Mouse (Mus musculus) MEL (cell line): Measurements from ENCODE around the gene Gtf3c4. TPM values are rescaled to one million over a fixed set of nuclear protein-coding genes. Genes with fewer than 3 reads are reported as not detected.

ENCODE experiments used
- DNase-seq: peaks from one replicate; pipeline ENCODE4 v3.0.0; 2011; ENCODE audit warnings: low read depth, low spot score
- H3K27ac ChIP-seq: 2 replicates; pipeline ENCODE4 v1.5.1; 2012; ENCODE audit warnings: low read depth, mild to moderate bottlenecking, control low read depth, low read length, moderate library complexity; ENCODE audit not compliant: control insufficient read depth
- H3K27me3 ChIP-seq, 2 experiments: fragments of 150-350 bp in 1 of 2; sonication (generic) in 1 of 2; 2 replicates each; pipeline ENCODE4 v1.6.1; 2012; ENCODE audit warnings: low read length in 2 of 2, mild to moderate bottlenecking in 2 of 2, improper control_type of control experiment in 1 of 2, moderate library complexity in 1 of 2; ENCODE audit not compliant: insufficient read depth in 2 of 2, control insufficient read depth in 1 of 2
- H3K36me3 ChIP-seq, 2 experiments: 2 replicates each; pipeline ENCODE4 v1.6.1; 2012 to 2014; ENCODE audit warnings: low read length in 2 of 2, improper control_type of control experiment in 1 of 2, inconsistent platforms in 1 of 2, mild to moderate bottlenecking in 1 of 2; ENCODE audit not compliant: insufficient read depth in 2 of 2, control insufficient read depth in 1 of 2
- H3K4me1 ChIP-seq, 2 experiments: fragments of 150-350 bp in 1 of 2; sonication (generic) in 1 of 2; 2 replicates each; pipeline ENCODE4 v1.6.1; 2012; ENCODE audit warnings: low read length in 2 of 2, improper control_type of control experiment in 1 of 2, mild to moderate bottlenecking in 1 of 2; ENCODE audit not compliant: insufficient read depth in 2 of 2, control insufficient read depth in 1 of 2
- H3K4me3 ChIP-seq, 2 experiments: fragments of 150-350 bp in 1 of 2; sonication (generic) in 1 of 2; 2 replicates each; pipeline ENCODE4 v1.5.1; 2012; ENCODE audit warnings: low read depth in 2 of 2, low read length in 2 of 2, mild to moderate bottlenecking in 2 of 2, moderate library complexity in 2 of 2, control low read depth in 1 of 2, improper control_type of control experiment in 1 of 2; ENCODE audit not compliant: control insufficient read depth in 1 of 2, insufficient read depth in 1 of 2
- H3K79me2 ChIP-seq: 2 replicates; pipeline ENCODE4 v1.6.1; 2012; ENCODE audit warnings: mild to moderate bottlenecking, low read length, moderate library complexity; ENCODE audit not compliant: control insufficient read depth, poor library complexity, insufficient read depth
- H3K9ac ChIP-seq: 2 replicates; pipeline ENCODE4 v1.6.1; 2012; ENCODE audit warnings: low read depth, mild to moderate bottlenecking, control low read depth, low read length, moderate library complexity; ENCODE audit not compliant: control insufficient read depth, poor library complexity, severe bottlenecking
- H3K9me3 ChIP-seq: fragments of 150-350 bp; sonication (generic); replicated peaks from 2 replicates; pipeline ENCODE4 v1.6.1; 2012; ENCODE audit warnings: mild to moderate bottlenecking, low read length, improper control_type of control experiment, moderate library complexity; ENCODE audit not compliant: insufficient read depth
- BHLHE40 ChIP-seq: IDR thresholded peaks from 2 replicates; pipeline ENCODE4 v1.6.1; 2012; ENCODE audit warnings: low read depth, mild to moderate bottlenecking, inconsistent platforms, low read length, improper control_type of control experiment, borderline replicate concordance
- CHD2 ChIP-seq: IDR thresholded peaks from 2 replicates; pipeline ENCODE4 v1.6.1; 2011; ENCODE audit warnings: low read length, improper control_type of control experiment
- E2F4 ChIP-seq: IDR thresholded peaks from 2 replicates; pipeline ENCODE4 v1.6.1; 2011; ENCODE audit warnings: low read depth, low read length, improper control_type of control experiment, borderline replicate concordance
- ELF1 ChIP-seq: IDR thresholded peaks from 2 replicates; pipeline ENCODE4 v1.6.1; 2014; ENCODE audit warnings: low read depth, mild to moderate bottlenecking, inconsistent platforms, low read length, improper control_type of control experiment, moderate library complexity
- EP300 ChIP-seq, 2 experiments: IDR thresholded peaks; 2 replicates each; pipeline ENCODE4 v1.6.1; 2011; ENCODE audit warnings: improper control_type of control experiment in 2 of 2, low read length in 2 of 2, low read depth in 1 of 2, mild to moderate bottlenecking in 1 of 2
- ETS1 ChIP-seq: IDR thresholded peaks from 2 replicates; pipeline ENCODE4 v1.6.1; 2012; ENCODE audit warnings: low read depth, mild to moderate bottlenecking, inconsistent platforms, low read length, improper control_type of control experiment, moderate library complexity
- GATA1 ChIP-seq: IDR thresholded peaks from 2 replicates; pipeline ENCODE4 v1.6.1; 2011; ENCODE audit warnings: low read depth, low read length, improper control_type of control experiment
- MAZ ChIP-seq: IDR thresholded peaks from 2 replicates; pipeline ENCODE4 v1.6.1; 2012; ENCODE audit warnings: low read depth, mild to moderate bottlenecking, inconsistent platforms, low read length, improper control_type of control experiment
- MEF2A ChIP-seq: IDR thresholded peaks from 2 replicates; pipeline ENCODE4 v1.6.1; 2014; ENCODE audit warnings: low read depth, mild to moderate bottlenecking, inconsistent platforms, low read length, improper control_type of control experiment; ENCODE audit not compliant: poor library complexity, insufficient replicate concordance, severe bottlenecking; ENCODE audit errors: extremely low read depth
- MXI1 ChIP-seq: IDR thresholded peaks from 2 replicates; pipeline ENCODE4 v1.6.1; 2011; ENCODE audit warnings: mild to moderate bottlenecking, low read depth, low read length, improper control_type of control experiment
- MYB ChIP-seq: IDR thresholded peaks from 2 replicates; pipeline ENCODE4 v1.6.1; 2011; ENCODE audit warnings: mild to moderate bottlenecking, low read depth, low read length, improper control_type of control experiment
- POLR2AphosphoS2 ChIP-seq: IDR thresholded peaks from 2 replicates; pipeline ENCODE4 v1.6.1; 2011; ENCODE audit warnings: low read length, improper control_type of control experiment
- SIN3A ChIP-seq: IDR thresholded peaks from 2 replicates; pipeline ENCODE4 v1.6.1; 2012; ENCODE audit warnings: low read length, improper control_type of control experiment, inconsistent platforms
- SMC3 ChIP-seq: IDR thresholded peaks from 2 replicates; pipeline ENCODE4 v1.6.1; 2011; ENCODE audit warnings: low read depth, low read length, improper control_type of control experiment
- USF2 ChIP-seq, 2 experiments: IDR thresholded peaks; 2 replicates each; pipeline ENCODE4 v1.6.1; 2011 to 2012; ENCODE audit warnings: improper control_type of control experiment in 2 of 2, low read length in 2 of 2, borderline replicate concordance in 1 of 2, inconsistent platforms in 1 of 2, low read depth in 1 of 2, mild to moderate bottlenecking in 1 of 2; ENCODE audit not compliant: insufficient read depth in 1 of 2
- ZKSCAN1 ChIP-seq: IDR thresholded peaks from 2 replicates; pipeline ENCODE4 v1.6.1; 2012; ENCODE audit warnings: low read depth, mild to moderate bottlenecking, inconsistent platforms, low read length, improper control_type of control experiment, moderate library complexity
- polyA plus RNA-seq, 2 experiments: library from polyadenylated mRNA; stranded (reverse) in 1 of 2; unstranded in 1 of 2; fragments of >175 nt in 1 of 2; fragments of >200 nt in 1 of 2; gene quantifications; 2 replicates each; pipeline versions ENCODE4 v1.2.1 to v1.2.4; 2012; ENCODE audit warnings: low replicate concordance in 2 of 2, low read depth in 1 of 2; ENCODE audit not compliant: insufficient read length in 2 of 2, insufficient read depth in 1 of 2, missing spikeins in 1 of 2
- total RNA-seq: library from RNA; depleted of rRNA; stranded (reverse); fragments of 300-350 nt; gene quantifications from 2 replicates; pipeline ENCODE4 v1.2.3, GENCODE M21; 2012

Gtf3c4 gene
- total and polyA plus RNA-seq, 3 experiments, result 28.3 to 37.4 TPM; not detected in 1

DNA sequence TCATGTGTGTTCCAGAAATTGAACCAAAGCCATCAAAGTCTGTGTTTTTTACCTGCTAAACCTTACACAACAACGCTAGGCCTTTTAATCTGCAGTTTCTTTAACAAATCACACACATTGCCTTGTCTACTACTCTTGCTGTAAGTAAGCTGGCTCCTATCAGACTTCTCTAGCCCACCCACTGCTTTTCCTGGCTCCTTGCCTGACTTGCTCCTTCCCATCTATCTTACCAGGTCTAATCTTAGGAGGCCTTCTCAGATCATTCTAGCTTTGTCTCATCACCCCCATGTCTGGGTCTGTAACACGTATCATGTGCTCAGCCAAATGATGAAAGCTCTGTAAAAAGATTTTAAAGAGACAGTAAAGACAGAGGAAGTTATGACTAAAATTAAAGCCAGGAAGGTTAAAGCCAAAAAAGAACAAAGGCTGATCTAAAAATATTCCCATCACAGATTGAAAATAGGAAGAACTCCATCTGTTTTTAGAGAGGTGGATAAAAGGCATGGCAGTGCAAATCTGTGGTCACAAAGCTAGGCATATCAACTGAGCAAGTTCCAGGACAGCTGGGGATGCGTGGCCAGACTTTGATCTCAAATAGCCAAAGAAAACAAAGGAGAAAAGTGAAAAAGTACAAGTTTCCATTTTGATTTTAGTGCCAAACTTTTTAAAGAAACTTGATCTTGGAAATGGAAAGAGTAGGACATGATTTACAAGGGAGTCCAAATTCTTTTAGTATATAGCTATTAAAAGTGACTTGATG lies 3.8 kb downstream of the Gtf3c4 start:
- no peak overlapping the region for H3K27ac ChIP-seq
- no peak for TF ChIP-seq MXI1
- peak; percentile 34 for DNase-seq
- H3K4me3 ChIP-seq, result no peak overlapping the region
- H3K36me3 ChIP-seq, result peaks cover 17 to 26% of the 10 kb centered on the region in 2 experiments
- H3K9me3 ChIP-seq, result no peaks in the 10 kb centered on the region
- no peak overlapping the region for H3K9ac ChIP-seq
- no peaks in the 10 kb centered on the region for H3K27me3 ChIP-seq
- H3K79me2 ChIP-seq, result peaks cover 75% of the 10 kb centered on the region
- H3K4me1 ChIP-seq, result peaks cover 1 to 10% of the 10 kb centered on the region in 2 experiments; a peak in 3 of 4 replicates

DNA sequence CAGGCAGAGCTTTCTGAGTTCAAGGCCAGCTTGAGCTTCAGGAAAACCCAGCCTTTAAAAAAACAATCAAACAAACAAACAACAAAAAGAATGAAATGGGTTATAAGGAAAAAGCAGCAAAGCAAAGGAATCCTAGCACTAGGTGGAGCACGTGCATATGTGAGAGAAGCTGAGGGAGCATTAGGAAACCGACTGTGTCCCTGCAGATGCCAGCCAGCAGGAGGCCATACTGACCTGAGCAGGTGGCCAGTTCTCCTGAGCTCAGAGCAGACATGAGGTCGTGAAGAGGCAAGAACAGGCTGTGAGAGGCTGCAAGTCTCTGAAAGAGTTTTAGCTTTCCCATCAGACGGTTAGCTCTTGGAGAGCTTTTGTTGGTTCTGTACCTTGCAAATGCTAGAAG lies 10.9 kb downstream of the Gtf3c4 start:
- Histone ChIP-seq H3K27me3 (no peaks in the 10 kb centered on the region), H3K4me1 (no peaks in the 10 kb centered on the region), H3K79me2 (peaks cover 22% of the 10 kb centered on the region), H3K9ac (no peak overlapping the region), H3K4me3 (no peak overlapping the region), H3K9me3 (no peaks in the 10 kb centered on the region), H3K36me3 (peaks cover 0 to 17% of the 10 kb centered on the region in 2 experiments), H3K27ac (no peak overlapping the region)
- DNase-seq, result no peak
- TF ChIP-seq BHLHE40, result no peak
- no peak for TF ChIP-seq EP300 (IDR thresholded peaks at IDR 0.05; ENCODE audit: low read depth in 1 of 2, low read length in 2 of 2)
- no peak for TF ChIP-seq POLR2AphosphoS2
- no peak for TF ChIP-seq SMC3
- TF ChIP-seq ZKSCAN1, result no peak
- no peak for TF ChIP-seq E2F4
- no peak for TF ChIP-seq MEF2A
- no peak for TF ChIP-seq ELF1
- no peak for TF ChIP-seq MYB
- no peak for TF ChIP-seq USF2 (IDR thresholded peaks at IDR 0.05; ENCODE audit: borderline replicate concordance in 1 of 2, insufficient read depth in 1 of 2, low read depth in 1 of 2, low read length in 2 of 2)
- no peak for TF ChIP-seq GATA1
- TF ChIP-seq SIN3A, result no peak
- TF ChIP-seq CHD2, result no peak
- TF ChIP-seq MAZ, result no peak
- no peak for TF ChIP-seq ETS1
